Mouse (Mus musculus) c-Kit-positive CD71-positive TER-119-positive erythroid progenitor cells, embryonic 14.5 days (primary cell): ENCODE results near the gene Lrp1.
A peak's percentile ranks its signal among the peaks of the same experiment; 100 is the strongest.

Experiments
- DNase-seq: peaks from one replicate; pipeline ENCODE4 v3.0.0-alpha.2; 2013; ENCODE audit warnings: low spot score

The Lrp1 gene

GRCm38 (mm10) chr10:127548236-127548635, 72.7 kb downstream of the Lrp1 start:
- no peak for DNase-seq

- no peak for DNase-seq
These were observed 74.4 kb downstream of the Lrp1 start for GRCm38 (mm10) chr10:127546505-127546904.

GRCm38 (mm10) chr10:127544375-127544774, 76.6 kb downstream of the Lrp1 start:
- DNase-seq, result no peak

- DNase-seq, result no peak
These were observed 77.0 kb downstream of the Lrp1 start for GRCm38 (mm10) chr10:127543916-127544315.

- DNase-seq, result no peak
These were observed 78.2 kb downstream of the Lrp1 start for GRCm38 (mm10) chr10:127542720-127543119.

- DNase-seq, result no peak
These were observed 78.9 kb downstream of the Lrp1 start for GRCm38 (mm10) chr10:127542084-127542483.

GRCm38 (mm10) chr10:127541510-127541909, 79.4 kb downstream of the Lrp1 start:
- DNase-seq, result no peak

- peak; percentile 61 for DNase-seq
These were observed 82.9 kb downstream of the Lrp1 start for GRCm38 (mm10) chr10:127537854-127538583.

- no peak for DNase-seq
These were observed 84.2 kb downstream of the Lrp1 start for GRCm38 (mm10) chr10:127536586-127537314.

GRCm38 (mm10) chr10:127534929-127535384, 86.0 kb downstream of the Lrp1 start:
- DNase-seq, result no peak

GRCm38 (mm10) chr10:127534036-127534928, 86.7 kb downstream of the Lrp1 start, which contains the start of gene Nxph4:
Gene Nxph4, minus strand, starts transcription at chr10:127534559.
- DNase-seq, result no peak

GRCm38 (mm10) chr10:127531548-127531947, 89.4 kb downstream of the Lrp1 start:
- no peak for DNase-seq

- DNase-seq, result no peak
These were observed 90.0 kb downstream of the Lrp1 start for GRCm38 (mm10) chr10:127530945-127531344.

- no peak for DNase-seq
These were observed 93.5 kb downstream of the Lrp1 start for GRCm38 (mm10) chr10:127527481-127527880.

- no peak for DNase-seq
These were observed 94.3 kb downstream of the Lrp1 start for GRCm38 (mm10) chr10:127526681-127527080.

- DNase-seq, result no peak
These were observed 94.9 kb downstream of the Lrp1 start for GRCm38 (mm10) chr10:127526048-127526447.

GRCm38 (mm10) chr10:127524646-127525255, 96.2 kb downstream of the Lrp1 start:
- DNase-seq, result no peak

GRCm38 (mm10) chr10:127522088-127522581, 98.8 kb downstream of the Lrp1 start, which contains the start of gene Shmt2:
Gene Shmt2, minus strand, starts transcription at chr10:127522444.
- DNase-seq, result peak; percentile 95

- DNase-seq, result peak; percentile 73
These were observed 99.3 kb downstream of the Lrp1 start for GRCm38 (mm10) chr10:127521611-127522080.

GRCm38 (mm10) chr10:127520714-127521357, 100.1 kb downstream of the Lrp1 start:
- no peak for DNase-seq
